Mouse (Mus musculus) midbrain, embryonic 15.5 days (tissue): ENCODE measurements around the gene Gm11568. TPM values are rescaled to one million over a fixed set of nuclear protein-coding genes. Genes with fewer than 3 reads are reported as not detected.
"Not testable (repeated sequence)": the region's sequence is repeated elsewhere in the genome, so short reads cannot be mapped to it uniquely, and the experiment has no call there.

Experiments
- ATAC-seq: fragments of 200-750 bp; cut with Nextera tagmentation; replicated peaks from 2 replicates; pipeline ENCODE4 v1.8.0; 2017; ENCODE audit warnings: moderate TSS enrichment
- H3K27ac ChIP-seq: fragments of 300-500 bp; sonication (generic); 2 replicates; pipeline ENCODE4 v1.5.1; 2015; ENCODE audit warnings: mild to moderate bottlenecking, inconsistent platforms
- H3K27me3 ChIP-seq: fragments of 300-500 bp; sonication (generic); replicated peaks from 2 replicates; pipeline ENCODE4 v1.6.1; 2015; ENCODE audit warnings: inconsistent platforms
- H3K36me3 ChIP-seq: fragments of 300-500 bp; sonication (generic); replicated peaks from 2 replicates; pipeline ENCODE4 v1.6.1; 2015; ENCODE audit warnings: inconsistent platforms
- H3K4me1 ChIP-seq: fragments of 300-500 bp; sonication (generic); 2 replicates; pipeline ENCODE4 v1.6.1; 2015; ENCODE audit warnings: inconsistent platforms
- H3K4me2 ChIP-seq: fragments of 300-500 bp; sonication (generic); 2 replicates; pipeline ENCODE4 v1.6.1; 2015; ENCODE audit warnings: inconsistent platforms, mild to moderate bottlenecking, moderate library complexity
- H3K4me3 ChIP-seq: fragments of 300-500 bp; sonication (generic); 2 replicates; pipeline ENCODE4 v1.5.1; 2015; ENCODE audit warnings: mild to moderate bottlenecking, inconsistent platforms
- H3K9ac ChIP-seq: fragments of 300-500 bp; sonication (generic); 2 replicates; pipeline ENCODE4 v1.6.1; 2015; ENCODE audit warnings: mild to moderate bottlenecking, inconsistent platforms
- H3K9me3 ChIP-seq: fragments of 300-500 bp; sonication (generic); 2 replicates; pipeline ENCODE4 v1.6.1; 2016; ENCODE audit warnings: inconsistent platforms
- WGBS: fragments of 180-500 bp; shearing (Covaris S2); methylation state at CpG from one replicate; pipeline ENCODE4 v1.1.7; 2015; ENCODE audit warnings: mixed read lengths; 5-methylcytosine and 5-hydroxymethylcytosine counted together
- polyA plus RNA-seq: library from polyadenylated mRNA; unstranded; fragments of >200 nt; fragmentation: Nextera tagmentation; extraction: Ambion mirVana; gene quantifications from 2 replicates; pipeline ENCODE4 v1.2.1, GENCODE M21; 2015

Gene Gm11568
- not detected in 2 replicates for polyA plus RNA-seq

DNA sequence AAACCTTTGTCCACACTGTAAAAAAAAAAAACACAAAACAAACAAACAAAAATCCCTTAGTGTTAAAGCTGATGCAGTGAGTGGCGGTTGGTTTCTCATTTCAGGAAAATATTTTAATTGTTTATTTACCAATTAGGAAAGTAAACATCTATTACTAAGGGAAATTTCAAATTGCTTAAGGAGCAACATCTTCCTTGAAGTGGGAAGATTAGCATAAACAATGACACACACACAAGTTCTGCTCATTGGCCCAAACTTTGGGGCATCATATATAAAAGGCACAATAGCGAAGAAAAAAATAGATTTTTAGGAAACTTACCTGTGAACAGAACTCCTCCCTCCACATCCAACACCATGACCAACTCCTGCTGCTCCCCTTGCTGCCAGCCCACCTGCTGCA is at the start of gene Gm11568:
Gm11568 (plus strand) TSS at position 301 of the 400 bp plus-strand sequence.
- Histone ChIP-seq H3K27me3 (no peaks in the 10 kb centered on the region), H3K9me3 (no peaks in the 10 kb centered on the region), H3K36me3 (no peaks in the 10 kb centered on the region), H3K4me1 (peaks cover 4% of the 10 kb centered on the region; the same call in 1 of the 2 replicates), H3K4me3 (no peak within 1 kb of the TSS), H3K4me2 (no peak within 1 kb of the TSS), H3K9ac (no peak within 1 kb of the TSS), H3K27ac (no peak within 1 kb of the TSS)
- WGBS, result 88% methylated on average over 2 of the region's 2 CpGs
- ATAC-seq, result no peak

DNA sequence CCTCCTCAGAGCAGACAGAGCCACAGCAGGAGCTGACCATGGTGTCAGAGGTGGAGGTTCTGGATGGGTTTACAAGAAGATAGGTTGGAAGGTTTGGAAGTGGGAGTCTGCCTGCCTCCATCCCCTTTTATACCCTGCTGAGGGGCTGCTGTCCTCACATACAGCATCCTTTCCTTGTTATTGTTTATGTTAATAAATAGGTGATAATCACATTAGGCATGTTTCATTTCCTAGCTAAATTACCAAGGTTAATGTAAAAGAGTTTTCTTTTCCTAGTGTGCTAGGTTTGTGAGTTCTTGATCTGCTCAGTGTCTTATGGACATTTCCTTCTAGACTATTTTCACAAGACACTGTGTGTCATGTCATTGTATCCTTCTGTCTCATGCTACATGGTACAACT is 47.9 kb upstream of the Gm11568 start, which contains the start of gene Krtap4-13:
Krtap4-13 (minus strand) TSS at position 101 of the 400 bp plus-strand sequence.
- H3K4me3 ChIP-seq, H3K9ac ChIP-seq, H3K9me3 ChIP-seq, ATAC-seq, H3K4me2 ChIP-seq, H3K4me1 ChIP-seq, H3K27me3 ChIP-seq, H3K36me3 ChIP-seq, H3K27ac ChIP-seq: not testable (repeated sequence)

DNA sequence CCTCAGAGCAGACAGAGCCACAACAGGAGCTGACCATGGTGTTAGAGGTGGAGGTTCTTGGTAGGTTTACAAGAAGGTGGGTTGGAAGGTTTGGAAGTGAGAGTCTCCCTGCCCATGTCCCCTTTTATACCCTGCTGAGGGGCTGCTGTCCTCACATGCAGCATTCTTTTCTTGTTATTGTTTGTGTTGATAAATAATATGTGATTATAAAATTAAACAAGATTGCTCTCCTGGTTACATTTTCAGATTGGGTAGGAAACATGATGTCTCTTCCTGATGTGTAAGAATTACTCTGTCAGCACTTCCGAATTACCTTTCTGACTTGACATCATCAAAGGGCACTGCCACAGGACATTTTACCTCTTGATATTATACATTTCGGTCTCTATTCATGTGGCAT is 42.2 kb upstream of the Gm11568 start, which contains the start of gene Gm11564:
Gm11564 (minus strand) TSS at position 101 of the 400 bp plus-strand sequence.
- not testable (repeated sequence) for H3K9me3 ChIP-seq, H3K4me3 ChIP-seq, H3K27ac ChIP-seq, H3K36me3 ChIP-seq, H3K4me1 ChIP-seq, H3K27me3 ChIP-seq, ATAC-seq, H3K9ac ChIP-seq, H3K4me2 ChIP-seq
- WGBS, result 90% methylated on average over 2 of the region's 2 CpGs

DNA sequence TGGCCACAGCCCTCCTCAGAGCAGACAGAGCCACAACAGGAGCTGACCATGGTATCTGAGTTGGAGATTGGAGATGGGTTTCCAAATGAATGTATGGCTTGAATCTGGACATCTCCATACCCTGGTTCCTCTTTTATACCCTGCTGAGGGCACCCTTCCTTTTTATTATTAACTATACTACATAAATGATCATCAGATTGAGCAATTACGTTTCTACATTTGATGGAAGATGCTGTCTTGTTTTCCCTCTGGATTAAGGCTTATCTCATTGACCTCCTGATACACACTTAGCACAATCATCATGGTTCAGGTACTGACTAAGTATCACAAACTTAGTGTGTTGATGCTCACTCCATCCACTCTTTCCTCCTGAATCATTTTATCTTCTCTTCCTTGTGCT is 19.8 kb upstream of the Gm11568 start, which contains the start of gene 2300003K06Rik:
2300003K06Rik (minus strand) TSS at position 101 of the 400 bp plus-strand sequence.
- no peak within 1 kb of the TSS for H3K4me3 ChIP-seq
- H3K9ac ChIP-seq, result no peak within 1 kb of the TSS
- no peaks in the 10 kb centered on the region for H3K27me3 ChIP-seq
- no peak for ATAC-seq
- H3K36me3 ChIP-seq, result no peaks in the 10 kb centered on the region
- no peak within 1 kb of the TSS for H3K4me2 ChIP-seq
- no peaks in the 10 kb centered on the region for H3K9me3 ChIP-seq
- H3K27ac ChIP-seq, result no peak within 1 kb of the TSS
- WGBS, result 76% methylated on average over 1 of the region's 1 CpGs
- H3K4me1 ChIP-seq, result no peaks in the 10 kb centered on the region

DNA sequence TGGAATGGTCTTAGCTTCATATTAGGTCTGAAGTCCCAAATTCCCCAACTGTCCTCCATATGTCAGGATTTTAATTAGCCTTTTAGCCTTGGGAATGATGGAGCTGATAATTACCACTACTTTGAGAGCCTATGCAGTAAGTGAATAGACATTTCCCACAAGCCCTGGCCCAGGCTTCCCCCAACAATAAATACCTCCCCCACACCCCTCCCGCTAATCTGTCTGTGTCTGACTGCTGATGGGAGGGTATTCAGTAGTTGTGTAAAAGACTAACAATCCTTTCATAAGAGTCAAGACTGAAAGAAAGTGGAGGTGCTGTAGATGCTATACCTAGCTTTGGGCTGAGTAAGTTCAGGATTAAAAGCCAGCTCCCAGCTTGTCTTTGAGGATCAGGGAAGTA is 15.5 kb upstream of the Gm11568 start:
- Histone ChIP-seq H3K4me2 (no peak overlapping the region), H3K4me3 (no peak overlapping the region), H3K27ac (no peak overlapping the region), H3K4me1 (no peaks in the 10 kb centered on the region), H3K9me3 (no peaks in the 10 kb centered on the region), H3K36me3 (no peaks in the 10 kb centered on the region), H3K27me3 (no peaks in the 10 kb centered on the region), H3K9ac (no peak overlapping the region)
- ATAC-seq, result no peak
- WGBS, result 57% methylated on average over 1 of the region's 1 CpGs

DNA sequence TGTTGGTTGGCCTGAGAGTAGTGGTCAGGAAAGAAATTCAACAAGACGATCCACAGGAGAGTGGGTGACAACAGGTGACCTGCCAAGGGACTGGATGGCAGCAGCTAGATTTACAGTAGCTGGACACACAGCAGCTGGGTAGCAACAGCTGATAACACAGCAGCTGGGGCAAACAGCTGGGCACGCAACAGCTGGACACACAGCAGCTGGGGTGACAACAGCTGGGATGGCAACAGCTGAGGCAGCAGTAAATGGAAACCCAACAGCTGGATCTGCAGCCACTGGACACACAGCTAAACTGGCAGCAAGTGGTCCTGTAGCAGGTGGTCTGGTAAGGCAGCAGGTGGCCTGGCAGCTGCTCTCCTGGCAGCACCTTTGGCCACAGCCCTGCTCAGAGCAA is 11.0 kb upstream of the Gm11568 start:
- 95% methylated on average over 2 of the region's 2 CpGs for WGBS
- Histone ChIP-seq H3K9ac (no peak overlapping the region), H3K36me3 (no peaks in the 10 kb centered on the region), H3K4me3 (no peak overlapping the region), H3K4me1 (no peaks in the 10 kb centered on the region), H3K4me2 (no peak overlapping the region), H3K9me3 (no peaks in the 10 kb centered on the region), H3K27ac (no peak overlapping the region), H3K27me3 (no peaks in the 10 kb centered on the region)
- ATAC-seq, result no peak

DNA sequence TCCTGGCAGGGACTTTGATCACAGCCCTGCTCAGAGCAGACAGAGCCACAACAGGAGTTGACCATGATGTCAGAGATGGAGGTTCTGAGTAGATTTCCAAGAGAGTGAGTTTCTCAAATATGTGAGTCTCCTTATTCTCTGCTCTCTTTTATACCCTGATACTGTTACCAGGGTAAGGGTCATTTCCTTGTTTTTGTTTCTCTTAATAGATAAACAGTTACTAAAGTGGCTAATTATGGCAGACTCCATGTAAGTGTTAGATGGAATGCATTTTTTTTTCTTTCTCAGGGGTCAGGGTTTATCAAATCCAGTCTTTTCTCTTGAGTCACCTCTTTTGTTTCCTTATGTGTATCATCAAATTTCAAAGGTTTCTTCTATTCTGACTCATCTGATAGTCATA is 6.2 kb upstream of the Gm11568 start, which contains the start of gene Krtap4-16:
Krtap4-16 (minus strand) TSS at position 101 of the 400 bp plus-strand sequence.
- peaks cover 4% of the 10 kb centered on the region; the same call in 1 of the 2 replicates for H3K4me1 ChIP-seq
- no peaks in the 10 kb centered on the region for H3K27me3 ChIP-seq
- H3K27ac ChIP-seq, result no peak within 1 kb of the TSS
- no peaks in the 10 kb centered on the region for H3K36me3 ChIP-seq
- no peak within 1 kb of the TSS for H3K4me3 ChIP-seq
- H3K9ac ChIP-seq, result no peak within 1 kb of the TSS
- no peak within 1 kb of the TSS for H3K4me2 ChIP-seq
- no peaks in the 10 kb centered on the region for H3K9me3 ChIP-seq
- ATAC-seq, result no peak

DNA sequence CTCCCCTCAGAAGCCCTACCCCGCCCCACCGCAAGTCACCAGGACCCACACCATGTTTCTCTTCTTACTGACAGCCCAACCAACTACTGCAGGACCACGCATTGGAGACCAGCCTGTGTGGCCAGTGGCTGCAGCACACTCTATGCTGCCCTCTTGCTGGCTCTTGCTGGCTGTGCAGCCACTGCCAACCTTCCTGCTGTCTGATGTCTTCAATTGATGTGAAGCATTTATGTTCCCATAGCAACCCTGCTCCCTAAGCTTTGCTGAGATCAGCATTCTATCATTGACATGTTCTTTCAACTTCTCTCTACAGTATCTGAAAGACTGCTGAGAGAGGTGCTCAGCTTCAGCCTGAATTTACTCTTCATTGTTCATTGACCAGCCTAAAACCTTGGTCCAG is 3.6 kb upstream of the Gm11568 start:
- Histone ChIP-seq H3K4me1 (peaks cover 4% of the 10 kb centered on the region; the same call in 1 of the 2 replicates), H3K27me3 (no peaks in the 10 kb centered on the region), H3K4me3 (no peak overlapping the region), H3K9me3 (no peaks in the 10 kb centered on the region), H3K27ac (peak overlapping the region; percentile 2; the same call in 1 of the 2 replicates), H3K36me3 (no peaks in the 10 kb centered on the region), H3K9ac (no peak overlapping the region), H3K4me2 (no peak overlapping the region)
- WGBS, result 67% methylated on average over 3 of the region's 3 CpGs
- ATAC-seq, result 0 out of 2 replicates have a peak, but pooled peaks have one; percentile 54

DNA sequence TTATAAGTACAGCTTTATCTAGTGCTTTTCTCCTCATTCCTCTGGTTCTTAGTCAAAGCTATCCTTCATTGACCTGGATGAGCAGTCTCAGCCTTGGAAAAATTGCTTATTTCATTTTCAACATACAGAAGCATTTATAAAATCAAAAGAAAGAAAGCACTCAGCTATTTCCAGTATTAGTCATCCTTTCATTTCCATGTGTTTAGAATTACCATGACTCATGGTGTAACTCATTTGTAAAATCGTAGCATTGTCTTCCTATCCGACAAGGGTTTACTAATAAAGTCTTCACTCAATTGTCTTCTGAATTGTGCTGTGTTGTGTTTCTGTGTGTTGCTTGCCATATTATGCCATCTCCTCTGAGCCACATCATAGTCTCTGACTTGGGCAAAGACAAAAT is 1.0 kb downstream of the Gm11568 start:
- no peak overlapping the region for H3K9ac ChIP-seq
- WGBS, result 75% methylated on average over 2 of the region's 2 CpGs
- H3K27me3 ChIP-seq, result no peaks in the 10 kb centered on the region
- H3K4me2 ChIP-seq, result no peak overlapping the region
- H3K4me1 ChIP-seq, result peaks cover 4% of the 10 kb centered on the region; the same call in 1 of the 2 replicates
- no peak overlapping the region for H3K27ac ChIP-seq
- no peak for ATAC-seq
- no peaks in the 10 kb centered on the region for H3K9me3 ChIP-seq
- H3K4me3 ChIP-seq, result no peak overlapping the region
- H3K36me3 ChIP-seq, result no peaks in the 10 kb centered on the region

DNA sequence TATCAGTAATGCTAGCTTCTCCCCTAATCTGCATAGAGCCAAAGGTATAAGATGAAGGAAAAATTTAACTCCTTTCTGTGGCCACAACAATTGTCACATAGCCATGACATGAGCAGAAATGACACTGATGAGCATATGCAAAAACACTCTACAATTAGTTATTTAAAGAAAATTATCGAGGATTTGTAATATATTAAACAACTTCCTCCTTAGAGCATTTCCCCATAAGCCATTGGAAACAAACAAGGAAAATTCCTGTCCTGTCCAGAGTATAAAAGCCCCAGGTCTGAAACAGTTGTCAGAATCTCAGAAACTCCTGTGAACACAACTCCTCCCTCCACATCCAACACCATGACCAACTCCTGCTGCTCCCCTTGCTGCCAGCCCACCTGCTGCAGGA is 6.5 kb downstream of the Gm11568 start, which contains the start of gene Gm11559:
Gm11559 (plus strand) TSS at position 301 of the 400 bp plus-strand sequence.
- H3K27ac ChIP-seq, H3K4me2 ChIP-seq, ATAC-seq, H3K4me3 ChIP-seq, H3K36me3 ChIP-seq, H3K9me3 ChIP-seq, H3K4me1 ChIP-seq, H3K27me3 ChIP-seq, H3K9ac ChIP-seq: not testable (repeated sequence)
- WGBS, result 73% methylated on average over 1 of the region's 1 CpGs

DNA sequence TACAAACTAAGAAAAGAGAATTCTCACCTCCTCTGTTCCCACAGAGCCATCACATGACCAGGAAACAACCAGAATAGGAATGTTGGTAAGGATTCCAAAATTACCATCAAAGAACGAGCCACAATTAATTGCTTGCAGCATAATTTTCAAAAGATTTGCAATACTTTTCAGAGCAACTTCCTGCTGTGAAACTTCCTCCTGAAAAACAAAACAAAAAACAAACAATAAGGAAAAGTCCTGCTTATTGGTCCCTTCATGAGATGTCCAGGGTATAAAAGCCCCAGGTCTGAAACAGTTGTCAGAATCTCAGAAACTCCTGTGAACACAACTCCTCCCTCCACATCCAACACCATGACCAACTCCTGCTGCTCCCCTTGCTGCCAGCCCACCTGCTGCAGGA is 15.4 kb downstream of the Gm11568 start, which contains the start of gene Krtap9-1:
Krtap9-1 (plus strand) TSS at position 301 of the 400 bp plus-strand sequence.
- WGBS, result 73% methylated on average over 1 of the region's 1 CpGs
- H3K9ac ChIP-seq, H3K4me2 ChIP-seq, H3K27me3 ChIP-seq, H3K4me1 ChIP-seq, H3K36me3 ChIP-seq, H3K9me3 ChIP-seq, ATAC-seq, H3K27ac ChIP-seq, H3K4me3 ChIP-seq: not testable (repeated sequence)

DNA sequence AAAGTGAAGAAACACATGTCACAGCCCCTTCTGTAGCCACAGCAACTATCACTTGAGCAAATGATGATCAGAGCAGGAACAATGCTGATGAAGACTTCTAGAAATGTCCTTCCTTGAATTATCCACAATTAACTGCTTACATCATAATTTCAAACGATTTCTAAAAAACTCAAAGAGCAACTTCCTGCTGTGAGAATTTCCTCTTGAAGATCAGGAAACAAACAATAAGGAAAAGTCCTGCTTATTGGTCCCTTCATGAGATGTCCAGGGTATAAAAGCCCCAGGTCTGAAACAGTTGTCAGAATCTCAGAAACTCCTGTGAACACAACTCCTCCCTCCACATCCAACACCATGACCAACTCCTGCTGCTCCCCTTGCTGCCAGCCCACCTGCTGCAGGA is 21.2 kb downstream of the Gm11568 start, which contains the start of gene Gm11567:
Gm11567 (plus strand) TSS at position 301 of the 400 bp plus-strand sequence.
- not testable (repeated sequence) for H3K4me1 ChIP-seq, ATAC-seq, H3K27me3 ChIP-seq, H3K4me3 ChIP-seq, H3K9me3 ChIP-seq, H3K9ac ChIP-seq, H3K27ac ChIP-seq, H3K4me2 ChIP-seq, H3K36me3 ChIP-seq
- WGBS, result 58% methylated on average over 1 of the region's 1 CpGs

DNA sequence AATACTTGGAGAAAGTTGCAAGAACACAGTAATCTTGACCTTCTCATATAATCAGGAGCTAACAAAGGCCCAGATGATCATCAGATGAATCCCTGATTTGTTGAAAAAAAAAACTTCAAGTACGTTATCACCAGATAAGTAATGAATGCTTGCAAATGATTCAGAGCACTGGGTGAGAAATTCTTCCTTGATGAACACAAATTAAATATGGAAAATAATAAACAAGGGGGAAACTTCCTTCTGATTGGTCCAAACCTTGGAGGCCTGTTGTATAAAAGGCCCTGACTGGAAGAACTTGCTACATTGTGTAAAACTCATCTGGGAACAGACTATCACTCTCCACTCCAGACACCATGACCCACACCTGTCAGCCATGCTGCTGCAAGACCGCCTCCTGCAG is 49.9 kb downstream of the Gm11568 start, which contains the start of gene Krtap31-1:
Krtap31-1 (plus strand) TSS at position 301 of the 400 bp plus-strand sequence.
- Histone ChIP-seq H3K27me3 (no peaks in the 10 kb centered on the region), H3K4me1 (no peaks in the 10 kb centered on the region), H3K4me2 (no peak within 1 kb of the TSS), H3K9me3 (no peaks in the 10 kb centered on the region), H3K9ac (no peak within 1 kb of the TSS), H3K4me3 (no peak within 1 kb of the TSS), H3K36me3 (no peaks in the 10 kb centered on the region), H3K27ac (no peak within 1 kb of the TSS)
- WGBS, result 91% methylated on average over 2 of the region's 2 CpGs
- ATAC-seq, result no peak
